Mouse (Mus musculus) gastrocnemius, adult 8-10 months (tissue): ENCODE results near the gene Rpl18. TPM values are rescaled to one million over a fixed set of nuclear protein-coding genes. Genes with fewer than 3 reads are reported as not detected.

Experiments used
- DNase-seq, 2 experiments: peaks; one replicate each; pipeline ENCODE4 v3.0.0; 2022; ENCODE audit warnings: low spot score in 2 of 2
- total RNA-seq, 4 experiments: library from RNA; stranded (reverse); gene quantifications; 2 replicates each; pipeline ENCODE4 v1.2.4; 2022

Gene Rpl18
- total RNA-seq, 4 experiments from 2014 or later: 479 to 609 (median 594) TPM

DNA sequence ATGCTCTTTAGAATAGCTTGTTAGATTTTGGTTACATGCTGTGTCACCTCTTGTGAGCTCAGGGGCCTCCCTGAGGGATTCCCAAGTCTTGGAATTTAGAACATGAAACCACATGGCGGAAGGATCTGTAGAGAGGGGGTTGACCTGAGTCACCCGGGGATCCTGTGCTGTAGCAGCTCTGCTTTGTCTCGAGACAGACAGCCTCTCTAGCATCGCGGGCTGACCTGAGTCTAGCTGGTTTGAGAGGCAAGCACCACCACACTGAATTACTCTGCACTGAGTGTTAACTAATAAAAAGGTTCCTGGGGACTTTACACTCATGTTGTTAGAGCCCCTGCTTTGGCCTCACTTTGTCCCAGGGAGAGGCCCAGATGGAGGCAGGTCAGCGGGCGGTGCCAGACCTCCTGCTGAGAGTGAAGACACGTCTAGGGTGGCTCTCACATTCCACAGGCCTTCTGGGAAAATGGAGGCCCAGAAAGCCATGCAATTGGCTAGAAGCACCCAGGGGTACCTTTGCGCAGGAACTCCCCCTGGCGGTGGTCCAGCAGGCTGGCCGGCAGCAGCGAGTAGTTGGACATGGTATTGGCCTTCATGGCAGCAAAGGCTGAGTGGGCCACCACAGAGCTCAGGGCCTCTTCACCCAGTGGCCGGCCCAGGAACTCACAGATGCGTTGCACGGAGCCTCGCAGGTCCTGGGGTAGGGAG is 15.6 kb downstream of the Rpl18 start:
- DNase-seq: no peak

DNA sequence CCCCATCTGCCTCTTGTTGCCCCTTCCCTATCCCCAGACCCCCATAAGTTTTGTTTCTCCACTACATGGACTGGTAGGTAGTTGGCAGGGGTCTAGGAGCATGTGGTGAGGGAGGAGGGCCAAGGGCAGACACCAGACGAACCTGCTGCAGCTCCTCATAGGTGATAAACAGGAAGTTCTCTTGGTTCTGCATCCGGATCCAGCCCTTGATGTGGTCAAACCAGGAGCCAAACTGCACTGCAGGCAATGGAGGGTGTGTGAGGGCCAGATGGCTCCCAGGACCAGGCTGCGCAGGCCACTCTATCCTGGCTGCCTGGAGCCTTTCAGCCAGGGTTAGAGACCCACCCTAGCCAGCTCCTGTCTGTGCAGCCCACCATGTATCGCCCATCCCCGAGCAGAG is 18.2 kb downstream of the Rpl18 start:
- DNase-seq: no peak

GRCm38 (mm10) chr7:45739162-45739763 is 24.0 kb downstream of the Rpl18 start:
- peak in 1 of 2 experiments; percentile 49 for DNase-seq

DNA sequence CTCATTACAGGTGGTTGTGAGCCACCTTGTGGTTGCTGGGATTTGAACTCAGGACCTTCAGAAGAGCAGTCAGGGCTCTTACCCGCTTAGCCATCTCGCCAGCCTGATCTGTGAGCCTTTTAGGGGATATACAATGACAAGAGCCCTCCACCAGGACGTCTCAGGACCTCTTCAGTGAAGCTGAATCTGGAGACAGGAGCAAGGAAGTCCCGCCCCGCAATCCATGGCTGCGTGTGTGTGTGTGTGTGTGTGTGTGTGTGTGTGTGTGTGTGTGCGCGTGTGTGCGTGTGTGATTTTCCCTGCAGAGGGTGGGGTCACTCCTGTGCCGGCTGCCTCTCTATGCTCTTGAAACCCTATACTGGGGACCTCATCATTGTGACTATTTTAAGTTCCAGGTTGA is 24.6 kb downstream of the Rpl18 start:
- DNase-seq: no peak

- DNase-seq: no peak
These were observed 26.1 kb downstream of the Rpl18 start for GRCm38 (mm10) chr7:45741308-45741707.

DNA sequence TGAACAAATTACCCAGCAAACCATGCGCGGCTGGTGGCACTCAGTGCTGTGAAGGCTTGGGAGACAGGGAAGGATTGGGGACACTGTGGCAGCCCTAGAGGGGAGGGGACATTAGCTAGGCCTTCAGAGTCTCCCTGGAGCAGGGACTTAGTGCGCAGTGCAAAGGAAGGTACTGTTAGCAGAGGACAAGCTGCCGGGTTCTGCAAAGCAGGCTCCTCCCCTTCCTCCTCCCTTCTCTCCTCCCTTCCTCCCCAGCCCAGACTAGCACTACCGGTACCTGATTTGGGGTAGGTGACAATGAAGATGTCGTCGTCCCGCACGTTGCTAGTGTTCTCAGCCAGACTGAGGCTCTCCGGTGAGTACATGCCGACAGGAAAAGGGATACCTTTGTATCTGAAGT is 26.5 kb downstream of the Rpl18 start:
- DNase-seq: no peak

- no peak for DNase-seq
These were observed 27.1 kb downstream of the Rpl18 start for GRCm38 (mm10) chr7:45742338-45742737.

- no peak for DNase-seq
These were observed 29.1 kb downstream of the Rpl18 start for GRCm38 (mm10) chr7:45744387-45744786.

DNA sequence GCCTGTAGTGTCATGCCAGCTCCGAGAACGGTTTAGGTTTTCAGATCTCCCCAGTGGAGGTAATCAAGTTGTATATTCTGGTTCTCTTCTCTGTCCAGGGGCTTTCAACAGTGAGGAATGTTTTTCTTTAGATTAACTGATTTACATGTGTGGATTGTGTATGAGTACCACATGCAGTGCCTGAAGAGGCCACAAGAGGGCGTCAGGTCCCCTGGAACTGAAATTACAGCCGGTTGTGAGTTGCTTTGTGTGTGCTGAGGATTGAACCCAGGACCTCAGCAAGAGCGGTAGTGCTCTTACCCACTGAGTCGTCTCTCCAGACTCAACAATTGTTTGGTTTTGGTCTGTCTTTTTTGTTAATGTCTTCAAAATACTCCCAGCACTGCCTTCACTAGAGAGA is 31.3 kb downstream of the Rpl18 start:
- no peak for DNase-seq

DNA sequence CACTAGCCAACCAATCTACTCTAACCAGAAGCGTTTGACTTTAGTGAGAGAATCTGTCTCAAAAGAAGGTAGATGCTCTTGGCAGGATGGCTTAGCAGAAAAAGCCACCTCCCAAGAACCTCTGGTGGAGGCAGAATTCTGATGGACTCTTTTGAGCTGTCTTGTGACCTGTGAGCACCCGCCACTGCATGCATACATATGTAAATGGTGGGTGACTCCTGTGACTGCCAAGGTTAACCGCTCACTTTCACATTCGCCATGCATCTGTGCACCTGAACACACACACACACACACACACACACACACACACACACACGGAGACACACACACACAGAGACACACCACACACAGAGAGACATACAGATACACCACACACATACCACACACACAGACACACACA is 32.2 kb downstream of the Rpl18 start:
- DNase-seq: no peak

DNA sequence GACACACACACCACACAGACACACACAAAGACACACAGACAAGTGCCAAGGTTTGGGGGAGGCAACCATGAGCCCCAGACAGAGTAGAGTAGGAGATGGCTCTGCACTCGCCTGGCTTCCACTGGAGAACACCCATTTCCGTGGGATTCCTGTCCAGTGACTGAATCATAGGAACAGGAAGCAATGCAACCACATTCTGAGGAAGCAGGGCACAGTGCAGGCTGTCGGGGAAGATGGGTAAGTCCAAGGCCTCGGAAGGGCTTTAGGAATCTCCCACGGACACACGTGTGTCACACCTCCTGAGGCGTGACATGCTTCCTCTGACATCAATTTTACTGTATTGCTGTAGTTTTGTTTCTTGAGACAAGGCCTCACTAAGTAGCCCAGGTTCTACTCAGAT is 32.9 kb downstream of the Rpl18 start:
- DNase-seq: no peak

GRCm38 (mm10) chr7:45749401-45749800 is 34.1 kb downstream of the Rpl18 start:
- no peak for DNase-seq

DNA sequence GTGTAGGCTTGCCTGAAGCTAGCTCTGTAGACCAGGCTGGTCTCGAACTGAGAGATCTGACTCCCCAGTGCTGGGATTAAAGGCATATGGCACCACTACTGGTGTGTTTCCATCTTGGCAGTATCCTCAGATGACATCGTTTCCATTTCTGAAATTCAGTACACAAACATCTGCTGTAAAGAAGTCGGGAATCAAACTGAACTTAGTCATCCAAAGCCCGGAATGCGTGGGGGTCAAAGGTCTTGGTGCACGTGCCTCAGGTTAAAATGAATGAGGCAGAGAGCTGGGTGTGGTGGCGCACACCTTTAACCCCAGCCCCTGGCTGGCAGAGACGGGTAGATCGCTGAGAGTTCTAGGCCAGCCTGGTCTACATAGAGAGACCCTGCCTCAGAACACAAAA is 34.9 kb downstream of the Rpl18 start:
- DNase-seq: no peak

DNA sequence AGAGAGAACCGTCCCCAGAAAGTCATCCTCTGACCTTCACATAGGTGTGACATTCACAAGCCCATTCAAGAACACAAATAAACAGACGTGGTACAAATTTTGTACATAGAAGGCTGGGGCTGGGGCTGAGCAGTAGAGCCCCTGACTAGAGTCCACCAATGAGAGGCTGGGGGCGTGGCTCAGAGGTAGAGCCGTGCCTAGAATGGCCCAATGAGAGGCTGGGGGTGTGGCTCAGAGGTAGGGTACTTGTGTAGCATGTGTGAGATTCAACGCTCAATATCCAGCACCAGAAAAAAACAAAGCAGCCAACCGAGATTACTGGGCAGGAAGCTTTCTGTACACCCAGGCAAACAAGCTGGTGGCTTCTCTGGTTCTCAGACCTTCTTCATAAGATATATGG is 40.4 kb downstream of the Rpl18 start:
- DNase-seq: no peak

GRCm38 (mm10) chr7:45759400-45759799 is 44.1 kb downstream of the Rpl18 start:
- no peak for DNase-seq

DNA sequence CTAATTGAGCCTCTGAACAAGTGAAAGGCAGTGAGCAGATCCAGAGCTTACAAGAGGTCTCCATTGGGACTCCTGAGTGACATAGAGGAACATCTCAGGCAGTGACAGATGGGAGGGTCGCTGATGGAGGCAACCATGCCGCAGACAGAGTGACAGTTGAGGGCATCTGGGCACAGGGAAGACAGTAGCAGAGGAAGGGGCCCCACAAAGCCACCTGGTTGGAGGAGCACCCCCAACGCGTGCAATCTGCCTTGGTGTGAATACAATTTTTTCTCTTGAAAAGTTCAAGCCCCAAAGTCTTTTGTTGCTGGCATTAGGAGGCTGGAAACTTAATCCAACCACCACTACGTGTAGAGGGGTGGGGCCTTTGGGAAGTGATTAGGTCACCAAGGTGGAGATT is 44.9 kb downstream of the Rpl18 start:
- DNase-seq: no peak

- no peak for DNase-seq
These were observed 50.7 kb downstream of the Rpl18 start for GRCm38 (mm10) chr7:45765995-45766394.

GRCm38 (mm10) chr7:45766764-45767163 is 51.5 kb downstream of the Rpl18 start:
- no peak for DNase-seq

GRCm38 (mm10) chr7:45767500-45767899 is 52.2 kb downstream of the Rpl18 start:
- DNase-seq: no peak
